Mouse (Mus musculus) gastrocnemius, postnatal 10 days (tissue): ENCODE measurements at regions not wholly inside any gene's neighbourhood (a gene's known extent, or its start where the extent isn't known, plus 50 kb on each side); places are given as distances from the start of the nearest gene placed in this dataset.

Source experiments
- DNase-seq: peaks from one replicate; pipeline ENCODE4 v3.0.0; 2021; ENCODE audit warnings: mixed read lengths

DNA sequence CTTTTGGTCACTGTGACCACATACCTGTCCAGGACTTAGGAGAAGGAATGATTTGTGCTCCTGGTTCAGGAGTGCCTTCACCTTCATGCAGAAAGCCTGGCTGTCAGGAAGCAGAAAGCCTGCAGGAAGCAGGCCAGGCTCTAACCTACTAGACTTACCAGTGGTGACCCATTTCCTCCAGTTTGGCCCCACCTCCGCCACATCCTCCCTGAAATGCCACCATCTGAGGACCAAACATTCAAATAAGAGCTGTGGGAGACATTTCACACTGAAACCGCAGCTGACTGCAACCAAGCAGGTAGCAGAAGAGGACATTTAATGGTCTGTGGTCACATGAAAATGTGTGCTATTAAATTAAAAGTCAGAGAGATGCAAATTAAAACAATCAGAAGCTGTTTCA, 50.3 kb upstream of the Armc2 start:
- no peak for DNase-seq
